Mouse (Mus musculus): ENCODE measurements at regions not wholly inside any gene's neighbourhood (a gene's known extent, or its start where the extent isn't known, plus 50 kb on each side); places are given as distances from the start of the nearest gene placed in this dataset.
A peak's percentile ranks its signal among the peaks of the same experiment; 100 is the strongest.
"Not testable (repeated sequence)": the region's sequence is repeated elsewhere in the genome, so short reads cannot be mapped to it uniquely, and the experiment has no call there.

DNA sequence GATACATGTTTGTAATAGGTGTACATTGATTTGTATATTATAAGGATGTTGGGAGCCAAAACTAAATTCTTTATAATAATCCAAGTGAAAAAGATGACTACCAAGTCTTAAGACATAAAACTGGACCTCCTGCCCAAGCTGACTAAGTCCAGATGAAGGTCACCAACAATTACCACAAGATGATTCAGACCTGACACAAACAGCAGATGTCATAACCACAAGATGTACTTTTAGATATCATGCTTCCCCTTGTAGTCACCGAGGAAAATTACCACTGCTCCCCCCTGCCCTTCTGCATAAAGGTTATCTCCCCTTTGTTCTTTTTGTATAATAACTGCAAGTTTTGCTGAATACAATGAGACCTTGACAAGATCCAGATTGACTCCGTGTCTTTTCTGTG, 843.0 kb upstream of the Gm8797 start:
- not testable (repeated sequence) for H3K4me1 ChIP-seq (ENCODE audit: control insufficient read depth in 1 of 2, insufficient read depth in 2 of 2, low read length in 2 of 2); H3K79me2 ChIP-seq (ENCODE audit: control insufficient read depth, insufficient read depth, low read length, poor library complexity); H3K36me3 ChIP-seq (ENCODE audit: control insufficient read depth in 1 of 2, insufficient read depth in 2 of 2, low read length in 2 of 2); H3K4me3 ChIP-seq (ENCODE audit: control insufficient read depth in 1 of 2, insufficient read depth in 1 of 2, low read depth in 2 of 2, low read length in 2 of 2); H3K9ac ChIP-seq (ENCODE audit: control insufficient read depth, low read depth, low read length, poor library complexity, severe bottlenecking); DNase-seq (ENCODE audit: low read depth, low spot score); H3K27me3 ChIP-seq (ENCODE audit: control insufficient read depth in 1 of 2, insufficient read depth in 2 of 2, low read length in 2 of 2); H3K27ac ChIP-seq (ENCODE audit: control insufficient read depth, low read depth, low read length); H3K9me3 ChIP-seq (replicated peaks; ENCODE audit: insufficient read depth, low read length)

DNA sequence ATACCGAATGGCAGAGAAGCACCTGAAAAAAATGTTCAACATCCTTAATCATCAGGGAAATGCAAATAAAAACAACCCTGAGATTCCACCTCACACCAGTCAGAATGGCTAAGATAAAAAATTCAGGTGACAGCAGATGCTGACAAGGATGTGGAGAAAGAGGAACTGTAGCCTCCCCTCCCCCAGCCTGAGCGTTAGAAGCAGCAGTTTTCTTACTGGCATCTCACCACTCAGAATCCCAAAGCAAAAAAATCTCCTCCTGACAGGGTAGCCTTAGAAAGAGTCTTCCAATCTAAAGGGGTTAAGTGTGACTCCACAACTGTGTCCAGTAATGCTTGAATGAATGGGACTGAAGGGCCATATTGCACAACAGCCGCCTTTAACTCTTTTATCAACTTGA, 819.9 kb upstream of the Gm8797 start:
- not testable (repeated sequence) for H3K36me3 ChIP-seq (ENCODE audit: control insufficient read depth in 1 of 2, insufficient read depth in 2 of 2, low read length in 2 of 2); H3K27ac ChIP-seq (ENCODE audit: control insufficient read depth, low read depth, low read length); H3K4me1 ChIP-seq (ENCODE audit: control insufficient read depth in 1 of 2, insufficient read depth in 2 of 2, low read length in 2 of 2); H3K9me3 ChIP-seq (replicated peaks; ENCODE audit: insufficient read depth, low read length); H3K79me2 ChIP-seq (ENCODE audit: control insufficient read depth, insufficient read depth, low read length, poor library complexity); H3K4me3 ChIP-seq (ENCODE audit: control insufficient read depth in 1 of 2, insufficient read depth in 1 of 2, low read depth in 2 of 2, low read length in 2 of 2); H3K9ac ChIP-seq (ENCODE audit: control insufficient read depth, low read depth, low read length, poor library complexity, severe bottlenecking); H3K27me3 ChIP-seq (ENCODE audit: control insufficient read depth in 1 of 2, insufficient read depth in 2 of 2, low read length in 2 of 2)
- DNase-seq (ENCODE audit: low read depth, low spot score): peak; percentile 21

DNA sequence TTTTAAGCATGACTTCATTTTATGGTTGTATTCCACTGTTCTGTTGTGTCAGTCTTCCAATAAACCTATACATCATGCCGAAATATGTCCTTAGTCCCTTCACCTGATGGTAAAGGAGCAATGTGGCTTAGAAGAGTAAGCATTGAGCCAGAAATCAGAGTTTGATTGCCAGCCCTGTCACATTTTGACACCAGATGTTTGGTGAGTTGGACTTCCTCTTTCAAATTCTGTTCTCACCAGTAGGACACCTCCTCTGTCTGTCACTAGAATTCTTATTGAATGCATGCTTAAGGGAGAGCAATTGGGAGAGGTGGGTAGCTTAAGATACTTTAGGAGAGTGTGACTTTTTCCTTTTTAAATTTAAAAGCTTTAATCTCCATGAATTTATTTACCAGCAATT, 779.1 kb upstream of the Gm8797 start:
- H3K27ac ChIP-seq (ENCODE audit: control insufficient read depth, low read depth, low read length): no peak overlapping the region
- H3K79me2 ChIP-seq (ENCODE audit: control insufficient read depth, insufficient read depth, low read length, poor library complexity): no peaks in the 10 kb centered on the region
- no peaks in the 10 kb centered on the region for H3K9me3 ChIP-seq (replicated peaks; ENCODE audit: insufficient read depth, low read length)
- H3K27me3 ChIP-seq (ENCODE audit: control insufficient read depth in 1 of 2, insufficient read depth in 2 of 2, low read length in 2 of 2): no peaks in the 10 kb centered on the region
- no peaks in the 10 kb centered on the region for H3K4me1 ChIP-seq (ENCODE audit: control insufficient read depth in 1 of 2, insufficient read depth in 2 of 2, low read length in 2 of 2)
- H3K36me3 ChIP-seq (ENCODE audit: control insufficient read depth in 1 of 2, insufficient read depth in 2 of 2, low read length in 2 of 2): no peaks in the 10 kb centered on the region
- H3K4me3 ChIP-seq (ENCODE audit: control insufficient read depth in 1 of 2, insufficient read depth in 1 of 2, low read depth in 2 of 2, low read length in 2 of 2): no peak overlapping the region
- no peak for DNase-seq (ENCODE audit: low read depth, low spot score)
- no peak overlapping the region for H3K9ac ChIP-seq (ENCODE audit: control insufficient read depth, low read depth, low read length, poor library complexity, severe bottlenecking)
- TF ChIP-seq GABPA (IDR thresholded peaks at IDR 0.05; ENCODE audit: low read depth, low read length): no peak
- no peak for TF ChIP-seq POLR2AphosphoS5 (IDR thresholded peaks at IDR 0.05; ENCODE audit: borderline replicate concordance, low read depth, low read length)
- no peak for TF ChIP-seq GATA1 (IDR thresholded peaks at IDR 0.05; ENCODE audit: low read depth, low read length)
- no peak for TF ChIP-seq BHLHE40 (IDR thresholded peaks at IDR 0.05; ENCODE audit: borderline replicate concordance, low read depth, low read length)
- TF ChIP-seq RCOR1 (IDR thresholded peaks at IDR 0.05; ENCODE audit: low read depth, low read length): no peak
- TF ChIP-seq MEF2A (IDR thresholded peaks at IDR 0.05; ENCODE audit: extremely low read depth, insufficient replicate concordance, low read depth, low read length, poor library complexity, severe bottlenecking): no peak
- no peak for TF ChIP-seq MAX (IDR thresholded peaks at IDR 0.05; ENCODE audit: low read length)
- TF ChIP-seq TBP (IDR thresholded peaks at IDR 0.05; ENCODE audit: low read depth, low read length): no peak
- TF ChIP-seq TAL1 (IDR thresholded peaks at IDR 0.05; ENCODE audit: low read length): no peak
- no peak for TF ChIP-seq SMC3 (IDR thresholded peaks at IDR 0.05; ENCODE audit: low read depth, low read length)
- TF ChIP-seq MAZ (IDR thresholded peaks at IDR 0.05; ENCODE audit: low read depth, low read length): no peak
- TF ChIP-seq MAFK (IDR thresholded peaks at IDR 0.05; ENCODE audit: borderline replicate concordance, low read depth, low read length): no peak
- TF ChIP-seq JUND (IDR thresholded peaks at IDR 0.05; ENCODE audit: low read depth, low read length): no peak
